Mouse (Mus musculus): ENCODE results near the gene Rasgrf1. TPM values are rescaled to one million over a fixed set of nuclear protein-coding genes. Genes with fewer than 3 reads are reported as not detected.
"Not testable (repeated sequence)": the region's sequence is repeated elsewhere in the genome, so short reads cannot be mapped to it uniquely, and the experiment has no call there.

Gene Rasgrf1
- total RNA-seq, 2 experiments from 2014 or later = 12.7 to 17.1 TPM

DNA sequence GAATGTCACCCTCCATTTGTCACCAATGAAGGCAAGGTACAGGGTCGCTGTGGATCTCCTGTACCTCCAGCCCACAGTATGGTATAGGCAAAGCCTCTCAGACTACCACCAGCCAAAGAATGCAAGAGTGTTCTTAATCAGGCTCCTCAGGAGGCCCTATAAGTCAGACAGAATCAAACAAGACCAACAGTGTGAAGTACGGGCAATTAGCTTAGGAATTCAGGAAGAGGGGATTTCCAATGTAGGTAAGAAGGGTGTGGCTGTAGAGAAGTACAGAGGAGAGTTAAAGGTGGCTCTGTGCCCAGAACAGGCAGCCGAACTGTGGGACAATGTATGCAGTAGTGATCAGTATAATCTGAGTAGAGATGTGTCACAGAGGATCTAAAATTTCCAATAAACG lies 126.6 kb downstream of the Rasgrf1 start:
- DNase-seq = no peak

DNA sequence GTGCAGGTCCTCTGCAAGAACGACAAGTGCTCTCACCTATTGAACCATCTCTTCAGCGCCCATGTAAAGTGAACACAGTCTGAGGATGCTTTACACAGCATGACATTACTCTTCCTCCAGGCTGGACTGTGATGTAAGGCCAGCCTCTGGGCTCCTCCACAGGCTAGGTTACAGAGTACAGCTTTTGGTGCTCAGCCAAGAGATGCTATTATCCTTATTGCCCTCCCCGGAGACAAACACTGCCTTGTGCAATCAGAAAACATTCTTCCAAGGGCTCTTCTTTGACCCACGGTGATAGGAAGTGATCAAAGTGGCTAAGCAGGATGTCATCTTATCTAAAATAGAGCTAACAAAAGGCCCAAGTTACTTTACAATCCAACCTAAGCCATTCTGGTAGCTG lies 128.8 kb downstream of the Rasgrf1 start:
- no peak for DNase-seq

DNA sequence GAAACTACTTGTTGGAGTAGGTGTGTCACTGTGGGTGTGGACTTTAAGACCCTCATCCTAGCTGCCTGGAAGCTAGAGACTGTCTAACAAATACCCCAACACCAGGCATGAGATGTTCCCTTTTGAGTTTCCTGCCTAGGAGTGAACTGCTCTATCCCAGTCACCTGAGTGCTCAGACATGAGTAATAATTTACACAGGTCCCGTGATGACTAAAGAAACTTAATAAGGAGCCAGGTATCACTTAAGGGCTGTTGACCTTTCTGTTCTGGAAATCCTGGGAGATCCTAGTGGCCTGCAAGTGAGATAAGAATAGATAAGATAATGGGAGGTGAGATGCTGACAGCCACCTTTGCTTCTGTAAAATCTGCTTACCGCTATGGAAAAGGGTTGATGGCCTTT lies 131.2 kb downstream of the Rasgrf1 start:
- DNase-seq = no peak

DNA sequence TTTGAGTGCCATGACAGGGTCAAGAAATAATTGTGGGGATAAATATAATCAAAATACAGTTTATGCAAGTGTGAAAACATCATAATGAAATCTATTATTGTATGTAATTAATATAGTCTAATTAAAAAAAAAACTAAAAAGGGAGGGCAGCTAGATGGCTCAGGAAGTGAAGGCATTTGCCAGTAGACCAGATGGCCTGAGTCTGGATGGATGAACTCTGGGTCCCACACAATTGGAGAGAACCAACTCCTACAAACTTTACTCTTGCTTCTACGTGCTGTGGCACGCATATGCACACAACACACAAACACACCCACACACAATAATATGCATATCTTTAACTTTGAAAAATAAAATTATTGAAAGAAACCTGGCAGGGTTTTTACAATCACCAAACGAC lies 131.8 kb downstream of the Rasgrf1 start:
- DNase-seq = no peak

DNA sequence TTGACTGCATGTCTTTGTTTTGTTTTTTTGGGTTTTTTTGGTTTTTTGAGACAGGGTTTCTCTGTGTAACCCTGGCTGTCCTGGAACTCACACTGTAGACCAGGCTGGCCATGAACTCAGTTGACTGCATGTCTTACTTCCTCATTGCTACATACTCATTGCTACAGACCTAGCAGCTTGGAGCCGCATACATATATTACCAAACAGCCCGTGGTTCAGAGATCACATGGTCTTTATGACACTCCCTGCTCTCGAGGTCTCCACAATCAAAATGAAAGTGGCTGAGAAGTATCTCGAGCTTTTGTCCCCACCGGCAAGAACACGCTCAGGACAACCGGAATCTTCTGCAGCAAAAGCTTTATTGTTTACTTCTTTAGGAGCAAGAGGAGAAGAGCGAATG lies 133.2 kb downstream of the Rasgrf1 start:
- not testable (repeated sequence) for DNase-seq

DNA sequence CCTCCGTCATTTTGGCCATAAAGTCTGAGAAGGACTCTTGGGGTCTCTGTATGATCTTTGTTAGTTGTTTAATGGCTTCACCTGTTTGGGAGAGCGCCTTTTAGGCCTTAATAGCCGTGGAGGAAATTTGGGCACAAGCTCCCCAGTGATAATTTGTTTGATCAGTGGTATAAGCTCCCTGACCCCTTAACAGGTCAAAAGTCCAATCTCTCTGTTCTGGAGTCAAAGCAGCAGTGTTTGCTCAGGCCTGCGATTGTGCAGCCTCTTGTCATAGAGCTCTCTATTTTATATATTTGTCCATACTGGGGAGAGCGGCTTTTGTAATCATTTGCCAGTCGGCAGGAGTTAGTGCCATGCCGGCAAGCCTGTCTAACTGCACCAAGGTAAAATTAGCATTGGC lies 135.5 kb downstream of the Rasgrf1 start:
- no peak for DNase-seq

DNA sequence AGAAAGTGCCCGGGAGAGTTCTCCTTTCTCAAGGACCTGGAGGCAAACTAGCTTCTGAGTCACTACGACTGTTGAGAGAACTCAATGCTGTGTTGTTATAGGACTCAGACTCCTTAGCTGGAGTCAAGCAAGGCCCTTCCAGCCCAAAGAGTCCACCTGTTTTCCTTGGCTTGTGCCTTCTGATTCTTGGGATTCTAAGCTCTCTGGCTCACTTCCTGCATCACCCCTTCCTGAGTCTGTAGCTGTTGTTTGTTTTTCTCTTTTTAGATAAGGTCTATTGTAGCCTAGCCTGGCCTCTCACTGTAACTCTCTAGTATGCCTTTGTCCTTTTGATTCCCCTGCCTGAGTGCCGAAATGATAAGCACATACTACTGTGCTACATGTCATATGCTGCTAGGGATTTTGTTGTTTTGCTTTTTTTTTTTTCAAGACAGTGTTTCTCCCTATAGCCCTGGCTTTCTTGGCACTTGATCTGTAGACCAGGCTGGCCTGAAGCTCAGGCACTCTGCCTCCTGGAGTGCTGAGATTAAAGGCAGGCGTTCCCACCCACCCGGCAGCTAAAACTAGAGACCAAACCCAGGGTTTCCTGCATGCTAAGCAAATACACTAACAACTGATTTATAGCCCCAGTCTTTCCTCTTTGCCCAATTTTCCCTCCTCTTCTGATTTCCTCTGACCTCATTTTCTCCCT lies 138.4 kb downstream of the Rasgrf1 start:
- DNase-seq = no peak

DNA sequence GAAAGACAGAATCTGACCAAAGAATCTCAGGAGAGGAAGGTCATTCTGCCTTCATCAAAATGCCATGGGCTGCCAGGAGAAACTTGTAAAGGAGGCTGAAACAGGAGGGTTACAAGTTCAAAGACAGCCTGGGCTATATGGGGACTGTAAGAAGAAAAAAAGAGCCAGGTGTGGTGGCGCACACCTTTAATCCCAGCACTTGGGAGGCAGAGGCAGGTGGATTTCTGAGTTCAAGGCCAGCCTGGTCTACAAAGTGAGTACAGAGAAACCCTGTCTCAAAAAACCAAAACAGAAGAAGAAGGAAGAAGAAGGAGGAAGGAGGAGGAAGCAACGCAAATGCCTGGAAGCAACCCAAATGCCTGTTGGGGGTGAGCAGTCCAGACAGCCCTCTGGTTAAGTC lies 144.1 kb downstream of the Rasgrf1 start, which contains the start of gene Ctsh:
TSS of gene Ctsh (plus strand) at position 301 of the 400 bp plus-strand sequence.
- no peak for DNase-seq

DNA sequence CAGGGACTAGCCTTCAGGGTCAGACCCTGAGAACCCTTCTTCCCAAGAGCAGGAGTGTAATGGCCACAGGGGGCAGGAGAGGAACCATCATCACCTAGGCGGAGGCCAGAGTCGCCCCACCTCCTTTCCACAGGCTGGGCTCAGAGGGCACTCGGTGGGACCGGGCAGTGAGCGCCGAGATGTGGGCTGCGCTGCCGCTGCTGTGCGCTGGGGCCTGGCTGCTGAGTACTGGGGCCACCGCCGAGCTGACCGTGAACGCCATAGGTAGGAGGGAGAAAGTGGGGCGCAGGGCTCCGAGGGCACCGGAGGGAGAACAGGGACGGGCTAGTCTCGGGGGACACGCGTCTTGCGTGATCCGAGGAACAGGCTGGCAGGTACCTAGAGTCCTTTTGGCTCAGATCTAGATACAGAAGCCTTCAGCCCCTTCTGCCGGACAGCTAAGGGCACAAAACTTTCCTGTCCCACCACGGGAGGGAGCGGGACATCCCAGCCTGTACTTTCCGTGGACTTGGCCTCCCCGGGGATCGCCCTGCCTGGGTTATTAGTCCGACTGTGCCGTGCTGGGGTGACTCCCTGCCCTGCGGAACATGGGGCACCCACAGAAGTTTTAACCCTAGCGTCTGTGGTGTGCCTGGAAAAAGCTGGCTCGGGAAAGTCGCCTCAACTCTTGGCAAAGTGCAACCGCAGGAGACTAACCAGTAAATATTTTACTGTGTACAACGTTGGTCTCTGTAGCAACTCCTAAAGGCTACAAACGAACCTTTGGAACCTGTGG lies 144.8 kb downstream of the Rasgrf1 start:
- peak; percentile 84 to 88 for DNase-seq

DNA sequence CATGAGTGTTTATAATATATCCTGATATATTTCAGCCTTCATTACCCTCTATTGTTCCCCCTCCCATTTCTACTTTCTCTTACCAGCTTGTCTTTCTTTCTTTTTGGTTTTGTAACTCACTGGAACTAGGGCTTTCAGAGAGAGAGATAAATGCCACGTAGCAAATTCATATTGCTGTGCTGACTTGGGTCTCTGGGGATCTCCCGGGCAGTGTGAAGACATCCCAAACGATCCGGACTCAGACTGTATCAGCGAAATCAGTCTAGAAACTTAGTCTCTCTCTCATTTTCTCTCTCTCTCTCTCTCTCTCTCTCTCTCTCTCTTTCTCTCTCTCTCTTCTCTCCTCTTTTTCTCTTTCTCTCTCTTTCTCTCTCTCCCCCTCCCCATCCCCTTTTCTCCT lies 145.7 kb downstream of the Rasgrf1 start:
- no peak for DNase-seq

DNA sequence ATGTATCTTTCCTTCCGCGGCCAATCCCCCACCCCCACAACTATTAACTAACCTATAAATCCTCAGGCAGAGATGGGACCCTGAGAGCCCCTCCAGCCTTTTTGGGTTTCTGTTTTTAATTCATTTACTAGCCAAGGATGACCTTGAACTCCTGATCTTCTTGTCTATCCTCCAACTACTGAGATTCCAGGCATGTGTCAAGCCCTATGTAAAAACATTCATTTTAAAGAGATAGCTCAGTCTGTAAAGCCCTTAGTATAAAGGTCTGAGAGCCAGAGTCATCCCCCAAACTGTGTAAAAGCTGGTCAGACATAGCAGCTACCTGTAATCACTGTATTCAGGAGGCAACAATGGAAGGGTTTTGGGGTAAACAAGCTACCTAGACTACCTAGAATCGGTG lies 146.2 kb downstream of the Rasgrf1 start:
- no peak for DNase-seq

DNA sequence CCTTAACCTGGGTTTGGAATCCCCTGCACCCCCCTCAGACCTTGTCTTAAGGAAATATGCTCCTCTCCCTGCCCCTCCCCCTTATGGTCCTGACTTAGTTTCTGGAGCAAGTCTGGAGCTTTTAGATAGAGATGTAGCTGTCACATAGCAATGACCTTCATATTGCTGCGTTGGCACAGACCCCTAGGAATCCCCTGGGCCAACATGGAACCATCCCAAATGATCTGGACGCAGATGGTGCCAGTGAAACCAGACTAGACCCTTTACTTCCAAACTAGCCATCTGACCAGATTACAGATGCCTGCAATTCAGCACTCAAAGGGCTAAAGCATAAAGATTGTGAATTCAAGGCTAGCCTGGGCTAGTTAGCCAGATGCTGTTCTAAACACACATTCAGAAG lies 147.0 kb downstream of the Rasgrf1 start:
- DNase-seq = no peak

DNA sequence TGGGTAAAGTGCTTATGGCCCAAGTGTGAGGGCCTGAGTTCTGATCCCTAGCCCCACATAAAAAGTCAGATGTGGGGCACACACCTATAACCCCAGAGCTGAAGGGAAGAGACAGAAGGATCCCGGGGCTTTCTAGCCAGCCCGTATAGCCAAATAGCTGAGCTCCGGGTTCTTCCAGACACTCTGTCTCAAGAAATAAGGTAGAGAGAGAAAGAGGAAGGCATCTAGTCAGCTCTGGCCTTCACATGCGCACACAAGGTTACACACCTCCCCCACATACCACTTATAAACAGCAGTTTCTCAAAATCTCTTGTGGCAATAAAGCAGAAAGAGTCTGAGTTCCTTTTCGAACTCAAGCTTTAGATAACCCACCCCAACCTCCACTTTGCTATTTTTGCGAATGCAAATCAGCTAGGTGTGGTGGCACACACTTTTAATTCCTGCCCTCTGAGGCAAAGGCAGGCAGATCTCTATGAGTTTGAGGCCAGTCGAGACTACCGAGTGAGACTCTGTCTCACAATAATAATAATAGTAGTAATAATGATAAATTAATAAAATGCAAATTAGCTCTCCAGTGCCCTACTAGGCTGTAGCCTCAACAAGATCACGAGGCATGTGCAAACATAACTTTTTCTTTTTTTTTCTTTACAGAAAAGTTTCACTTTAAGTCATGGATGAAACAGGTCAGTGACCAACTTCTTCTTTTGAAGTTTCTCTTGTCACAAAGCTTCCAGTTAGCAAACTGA lies 150.3 kb downstream of the Rasgrf1 start:
- DNase-seq = peak in 1 of 2 experiments; percentile 33

DNA sequence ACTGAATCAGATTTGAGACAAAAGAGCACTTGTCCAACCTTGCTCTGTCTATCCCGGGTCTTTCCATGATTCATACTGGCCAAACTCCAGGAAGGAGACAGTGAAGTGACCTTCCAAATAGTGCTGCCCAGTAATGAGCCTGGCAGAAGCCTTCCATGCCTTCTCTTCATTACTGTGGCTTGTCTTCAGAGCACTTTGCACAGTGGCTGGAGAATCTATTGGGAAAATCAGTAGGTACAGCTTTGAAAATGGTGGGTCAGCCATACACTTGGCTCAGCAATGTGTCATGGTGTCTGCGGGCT lies 150.8 kb downstream of the Rasgrf1 start:
- peak; percentile 73 to 78 for DNase-seq

DNA sequence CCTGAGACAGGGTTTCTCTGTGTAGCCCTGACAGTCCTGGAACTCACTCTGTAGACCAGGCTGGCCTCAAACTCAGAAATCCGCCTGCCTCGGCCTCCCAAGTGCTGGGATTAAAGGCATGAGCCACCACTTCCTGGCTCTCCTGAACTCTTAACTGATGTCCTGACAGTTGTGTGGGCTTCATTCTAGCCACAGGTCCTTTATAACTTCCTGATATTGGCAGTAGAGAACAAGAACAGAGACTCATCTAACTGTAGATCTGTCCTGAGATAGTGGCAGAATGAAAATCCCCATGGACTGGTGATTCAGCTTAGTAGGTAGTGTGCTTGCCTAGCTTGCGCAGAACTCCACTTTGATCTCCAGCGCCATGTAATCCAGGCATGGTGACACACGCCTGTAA lies 151.2 kb downstream of the Rasgrf1 start:
- not testable (repeated sequence) for DNase-seq

DNA sequence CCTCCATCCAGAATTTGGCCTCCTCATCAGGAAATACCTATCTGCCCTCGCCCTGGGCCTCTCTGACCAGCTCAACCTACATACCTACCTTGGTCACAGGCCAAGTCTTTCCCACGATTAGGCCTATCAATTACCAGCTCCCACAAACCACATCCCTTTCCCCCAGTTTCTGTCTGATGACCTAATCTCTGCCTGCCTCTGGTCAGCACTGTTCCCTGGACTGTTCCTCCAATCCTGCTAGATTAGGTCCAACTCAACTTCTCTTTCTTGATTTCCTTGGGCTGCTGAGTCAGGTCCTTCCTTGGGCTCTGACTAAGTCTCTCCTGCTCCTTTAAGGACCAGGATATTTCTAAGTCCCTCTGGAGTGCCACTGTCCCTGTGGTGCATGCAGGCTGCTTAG lies 157.6 kb downstream of the Rasgrf1 start:
- no peak for DNase-seq

DNA sequence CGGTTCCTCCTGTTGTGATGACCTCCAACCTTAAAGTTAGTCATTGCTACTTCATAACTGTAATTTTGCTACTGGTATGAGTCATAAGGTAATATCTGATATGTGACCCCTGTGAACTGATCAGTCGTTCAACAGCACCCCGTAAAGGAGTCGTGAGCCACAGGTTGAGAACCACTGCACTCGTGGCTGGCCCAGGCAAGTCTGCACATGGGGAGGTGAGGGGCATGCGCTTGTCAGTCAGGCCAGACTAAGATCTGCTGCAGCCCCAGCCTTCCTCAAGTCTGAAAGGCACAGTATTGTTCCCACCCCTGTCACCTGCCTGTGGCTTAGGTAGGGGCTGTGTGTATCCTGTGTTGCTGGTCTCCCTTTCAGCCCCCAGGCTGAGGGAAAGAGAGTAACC lies 159.1 kb downstream of the Rasgrf1 start:
- DNase-seq = no peak

DNA sequence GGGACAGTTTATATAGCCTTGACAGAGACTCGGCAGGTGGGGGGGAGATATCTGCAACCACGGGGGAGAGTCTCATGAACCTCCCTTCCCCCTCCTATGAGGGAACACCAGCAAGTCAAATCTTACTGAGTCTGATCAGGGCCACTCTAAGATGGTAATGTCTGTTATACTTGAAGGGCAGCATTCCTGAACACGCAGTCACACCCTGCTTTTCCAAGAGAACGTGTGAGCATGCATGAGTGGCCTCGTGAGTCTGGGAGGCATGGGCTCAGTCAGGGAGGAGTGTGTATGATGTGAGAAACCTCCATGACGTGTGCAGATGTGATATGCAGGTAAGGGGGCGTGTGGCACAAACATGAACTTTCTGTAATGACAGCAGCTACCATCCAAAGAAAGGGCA lies 159.8 kb downstream of the Rasgrf1 start:
- peak in 1 of 2 experiments; percentile 34 for DNase-seq

DNA sequence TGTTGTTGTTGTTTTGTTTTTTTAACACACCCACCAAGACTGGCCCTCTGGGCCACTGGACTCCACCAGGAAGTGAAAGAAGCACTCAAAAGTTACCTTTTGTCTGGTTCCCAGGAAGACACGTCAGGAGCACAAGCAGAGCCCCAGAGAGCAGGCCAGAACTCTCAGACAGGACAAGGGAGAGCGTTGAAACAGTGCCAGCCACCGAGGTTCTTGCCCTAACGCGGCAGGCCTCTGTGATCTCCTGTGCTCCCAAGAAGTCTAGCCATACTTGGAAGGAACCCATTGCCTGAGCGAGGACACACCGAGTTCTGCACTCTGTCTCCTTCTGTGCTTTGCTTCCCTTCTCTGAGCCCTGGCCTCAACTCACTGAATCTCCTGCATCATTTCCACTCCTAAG lies 160.5 kb downstream of the Rasgrf1 start:
- no peak for DNase-seq

DNA sequence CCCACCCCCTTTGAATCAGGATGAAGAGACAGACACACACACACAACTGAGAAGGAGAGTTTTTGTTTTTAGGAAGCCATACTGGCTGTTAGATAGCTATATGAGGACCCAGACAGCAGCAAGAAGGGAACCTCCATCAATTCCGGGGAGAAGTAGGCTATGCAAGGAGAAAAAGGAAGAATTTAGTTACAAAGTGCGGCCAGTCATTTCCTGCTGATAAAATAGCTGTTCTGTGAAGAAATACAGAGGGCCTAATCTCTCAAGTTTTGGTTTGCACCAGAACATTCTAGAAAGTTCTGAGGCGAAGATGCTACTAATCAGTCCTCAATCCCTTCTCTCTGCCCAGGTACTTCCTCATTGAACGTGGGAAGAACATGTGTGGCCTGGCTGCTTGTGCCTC lies 165.6 kb downstream of the Rasgrf1 start:
- no peak for DNase-seq

DNA sequence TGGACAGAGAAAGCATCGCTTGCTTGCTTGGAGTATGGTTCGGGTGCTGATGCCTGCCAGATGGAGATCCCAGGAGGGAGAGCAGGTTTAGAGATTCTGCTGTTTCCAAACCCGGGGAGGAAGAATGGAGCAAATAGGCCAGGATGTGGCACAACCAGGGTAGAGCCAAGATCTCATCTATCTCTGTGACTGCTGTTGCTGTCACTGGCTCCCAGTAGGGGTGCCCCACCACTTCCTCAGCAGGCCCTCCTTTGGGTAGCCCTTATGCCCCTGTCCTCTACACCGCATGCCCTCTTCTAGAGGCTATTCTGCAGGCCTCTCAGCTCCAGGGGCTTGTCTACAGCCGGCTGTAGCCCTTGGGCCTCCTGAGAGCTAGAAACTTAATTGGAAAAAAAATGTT lies 166.4 kb downstream of the Rasgrf1 start:
- no peak for DNase-seq
